Mouse (Mus musculus): ENCODE results near the gene Slc41a3. TPM values are rescaled to one million over a fixed set of nuclear protein-coding genes. Genes with fewer than 3 reads are reported as not detected.

Gene Slc41a3
- polyA plus RNA-seq, 1 experiment from 2014 or later: 10.7 TPM

GRCm38 (mm10) chr6:90688003-90688402 lies 83.5 kb downstream of the Slc41a3 start:
- ATAC-seq (replicated peaks; ENCODE audit: insufficient number of reproducible peaks, insufficient read depth, low FRiP score, low read depth): no peak
- no peak overlapping the region for H3K4me2 ChIP-seq
- H3K9me3 ChIP-seq (replicated peaks): no peaks in the 10 kb centered on the region
- no peaks in the 10 kb centered on the region for H3K27me3 ChIP-seq
- 93% methylated on average over 6 of the region's 6 CpGs for WGBS
- peaks cover 36% of the 10 kb centered on the region for H3K36me3 ChIP-seq
- peaks cover 66% of the 10 kb centered on the region for H3K4me1 ChIP-seq (replicated peaks)
- H3K27ac ChIP-seq: peak overlapping the region; percentile 82
- 0 out of 2 replicates have a peak overlapping the region, but pooled peaks have one; percentile 15 for H3K9ac ChIP-seq
- H3K4me3 ChIP-seq: no peak overlapping the region

DNA sequence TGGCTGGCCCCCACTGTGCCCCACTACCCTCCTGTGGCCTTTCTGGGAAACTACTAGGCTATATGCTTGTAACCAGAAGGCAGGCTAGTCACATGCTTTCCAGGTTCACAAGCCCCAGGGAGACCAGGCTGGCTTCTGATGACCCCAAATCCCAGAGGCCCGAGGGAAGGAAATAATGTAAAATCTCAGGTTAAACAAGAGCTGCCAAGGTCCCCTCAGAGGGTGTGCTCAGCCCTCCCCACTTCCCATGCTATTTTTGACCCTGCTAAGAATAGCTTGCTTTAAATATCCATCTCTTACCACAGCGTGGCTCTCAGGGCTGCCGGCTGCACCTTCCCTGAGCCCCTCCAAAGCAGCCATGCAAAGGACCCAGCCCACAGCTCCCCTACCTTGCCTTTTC lies 84.2 kb downstream of the Slc41a3 start:
- 21% methylated on average over 3 of the region's 3 CpGs for WGBS
- H3K9ac ChIP-seq: 0 out of 2 replicates have a peak overlapping the region, but pooled peaks have one; percentile 15
- H3K36me3 ChIP-seq: peaks cover 44% of the 10 kb centered on the region
- no peaks in the 10 kb centered on the region for H3K9me3 ChIP-seq (replicated peaks)
- H3K4me3 ChIP-seq: no peak overlapping the region
- H3K4me2 ChIP-seq: peak overlapping the region; percentile 33
- peak overlapping the region; percentile 82 for H3K27ac ChIP-seq
- peak; percentile 77 for ATAC-seq (replicated peaks; ENCODE audit: insufficient number of reproducible peaks, insufficient read depth, low FRiP score, low read depth)
- peaks cover 60% of the 10 kb centered on the region for H3K4me1 ChIP-seq (replicated peaks)
- H3K27me3 ChIP-seq: no peaks in the 10 kb centered on the region

- Histone ChIP-seq H3K36me3 (peaks cover 51% of the 10 kb centered on the region), H3K4me1 (replicated peaks) (peaks cover 52% of the 10 kb centered on the region), H3K4me3 (no peak overlapping the region), H3K27ac (peak overlapping the region; percentile 82), H3K27me3 (no peaks in the 10 kb centered on the region), H3K9ac (no peak overlapping the region), H3K4me2 (no peak overlapping the region), H3K9me3 (replicated peaks) (no peaks in the 10 kb centered on the region)
- no peak for ATAC-seq (replicated peaks; ENCODE audit: insufficient number of reproducible peaks, insufficient read depth, low FRiP score, low read depth)
- WGBS: 48% methylated on average over 10 of the region's 10 CpGs
Observed at GRCm38 (mm10) chr6:90689500-90689899, 85.0 kb downstream of the Slc41a3 start.

GRCm38 (mm10) chr6:90691935-90692334 lies 87.4 kb downstream of the Slc41a3 start:
- Histone ChIP-seq H3K9ac (no peak overlapping the region), H3K9me3 (replicated peaks) (no peaks in the 10 kb centered on the region), H3K4me2 (no peak overlapping the region), H3K36me3 (peaks cover 54% of the 10 kb centered on the region), H3K4me1 (replicated peaks) (peaks cover 53% of the 10 kb centered on the region), H3K4me3 (no peak overlapping the region), H3K27me3 (no peaks in the 10 kb centered on the region), H3K27ac (no peak overlapping the region)
- WGBS: 55% methylated on average over 2 of the region's 2 CpGs
- ATAC-seq (replicated peaks; ENCODE audit: insufficient number of reproducible peaks, insufficient read depth, low FRiP score, low read depth): no peak

DNA sequence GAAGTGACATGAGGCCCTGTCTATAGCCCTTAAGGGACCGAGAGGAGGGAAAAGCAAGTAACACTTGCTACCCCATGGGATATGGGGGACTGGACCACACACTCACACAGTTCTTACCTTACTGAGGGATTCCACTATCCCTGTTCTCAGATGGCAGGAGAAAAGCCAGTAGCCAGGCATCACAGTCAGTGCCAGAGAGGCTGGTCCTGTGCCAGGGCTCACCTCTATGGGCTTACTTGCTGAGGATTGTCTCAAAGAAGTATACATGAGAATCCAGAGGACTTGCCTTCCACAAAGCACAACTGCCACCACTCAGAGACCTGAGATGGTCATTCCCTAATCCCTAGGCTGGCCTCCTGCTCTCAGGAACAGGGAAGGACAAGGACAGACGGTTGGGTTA lies 87.9 kb downstream of the Slc41a3 start:
- Histone ChIP-seq H3K27me3 (no peaks in the 10 kb centered on the region), H3K9ac (no peak overlapping the region), H3K27ac (no peak overlapping the region), H3K4me1 (replicated peaks) (peaks cover 53% of the 10 kb centered on the region), H3K9me3 (replicated peaks) (no peaks in the 10 kb centered on the region), H3K36me3 (peaks cover 54% of the 10 kb centered on the region), H3K4me2 (no peak overlapping the region), H3K4me3 (no peak overlapping the region)
- no peak for ATAC-seq (replicated peaks; ENCODE audit: insufficient number of reproducible peaks, insufficient read depth, low FRiP score, low read depth)
- 72% methylated on average over 2 of the region's 2 CpGs for WGBS

DNA sequence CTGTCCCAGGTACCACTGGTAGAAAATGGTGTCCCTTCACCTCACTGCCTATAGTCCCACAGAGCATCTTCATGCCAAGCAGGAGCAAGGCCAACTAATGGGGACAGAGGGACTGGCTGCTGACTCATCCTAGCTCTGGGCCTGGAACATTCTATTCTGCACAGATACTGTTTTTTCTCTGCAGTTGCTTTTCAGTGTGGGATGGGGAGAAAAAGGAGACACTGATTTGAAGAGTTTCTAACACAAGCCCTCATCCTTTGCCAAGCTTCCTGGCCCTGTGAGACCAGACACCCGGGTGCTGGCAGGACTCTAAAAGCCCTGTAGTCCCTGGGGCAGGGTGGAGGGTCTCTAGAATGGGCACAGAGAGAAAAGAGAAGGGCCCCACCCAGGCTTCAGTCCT lies 91.2 kb downstream of the Slc41a3 start:
- ATAC-seq (replicated peaks; ENCODE audit: insufficient number of reproducible peaks, insufficient read depth, low FRiP score, low read depth): no peak
- Histone ChIP-seq H3K4me1 (replicated peaks) (peaks cover 57% of the 10 kb centered on the region), H3K36me3 (peaks cover 33% of the 10 kb centered on the region), H3K4me3 (no peak overlapping the region), H3K4me2 (no peak overlapping the region), H3K9ac (no peak overlapping the region), H3K27ac (peak overlapping the region; percentile 2; the same call in 1 of the 2 replicates), H3K27me3 (no peaks in the 10 kb centered on the region), H3K9me3 (replicated peaks) (no peaks in the 10 kb centered on the region)
- 67% methylated on average over 1 of the region's 1 CpGs for WGBS

Small RNA genes within 50 kb of the gene (microRNA-seq; reads per million reads assigned to microRNA genes)
- gene Gm24816: not detected

Other genes starting within 250 kb of the Slc41a3 start
- 5.5 and 8.1 TPM in 2 replicates for gene Zxdc, start 235.2 kb upstream of the Slc41a3 start, polyA plus RNA-seq (2015; fragmentation: Nextera tagmentation; extraction: Ambion mirVana)
- 0.32 and 0.42 TPM in 2 replicates for gene Cfap100, start 175.9 kb upstream of the Slc41a3 start, polyA plus RNA-seq (2015; fragmentation: Nextera tagmentation; extraction: Ambion mirVana)
- 22.5 and 22.8 TPM in 2 replicates for gene Klf15, start 142.1 kb upstream of the Slc41a3 start, polyA plus RNA-seq (2015; fragmentation: Nextera tagmentation; extraction: Ambion mirVana)
- 1.8 and 3.6 TPM in 2 replicates for gene Aldh1l1, start 118.3 kb upstream of the Slc41a3 start, polyA plus RNA-seq (2015; fragmentation: Nextera tagmentation; extraction: Ambion mirVana)